Mouse (Mus musculus) left cerebral cortex, postnatal 10 days (tissue): ENCODE data around the gene Ispd. TPM values are rescaled to one million over a fixed set of nuclear protein-coding genes. Genes with fewer than 3 reads are reported as not detected.

Experiments used
- DNase-seq, 2 experiments: peaks; one replicate each; pipeline ENCODE4 v3.0.0; 2021 to 2022; ENCODE audit warnings: low spot score in 2 of 2, mixed read lengths in 1 of 2; ENCODE audit errors: extremely low spot score in 1 of 2
- intact Hi-C: fragments of 180-260 bp; cut with DNase I; formaldehyde crosslinking; loops from one replicate; pipeline ENCODE4 v1.15.1; 2025
- total RNA-seq, 2 experiments: library from RNA; stranded (reverse); gene quantifications; 2 replicates each; pipeline ENCODE4 v1.2.3; 2021

Ispd gene
- total RNA-seq, 2 experiments from 2014 or later, result 10.7 to 14.4 TPM

- DNase-seq, result peak in 1 of 2 experiments; percentile 13
- intact Hi-C loops, result loop anchor here (2.0 to 5.0 kb wide), 2 partner anchors 456 to 774 kb away; no protein-coding TSS in a partner anchor
Measured at GRCm38 (mm10) chr12:36670915-36671579, 289.8 kb downstream of the Ispd start.

- intact Hi-C loops, result loop anchor here (5.0 kb wide), 1 partner anchor 777 kb away; no protein-coding TSS in a partner anchor
- no peak for DNase-seq
Measured at GRCm38 (mm10) chr12:36674481-36674880, 293.2 kb downstream of the Ispd start.

- intact Hi-C loops, result no loop called here
- DNase-seq, result no peak
Measured at GRCm38 (mm10) chr12:36678220-36678619, 297.0 kb downstream of the Ispd start.

GRCm38 (mm10) chr12:36680883-36681505 lies 299.7 kb downstream of the Ispd start:
- intact Hi-C loops, result no loop called here
- no peak for DNase-seq

GRCm38 (mm10) chr12:36681779-36682178 lies 300.5 kb downstream of the Ispd start:
- no peak for DNase-seq

GRCm38 (mm10) chr12:36694072-36694471 lies 312.8 kb downstream of the Ispd start:
- intact Hi-C loops, result no loop called here
- DNase-seq, result no peak

More at GRCm38 (mm10) chr12:36681779-36682178, 300.5 kb downstream of the Ispd start:
- intact Hi-C loops, result no loop called here

- intact Hi-C loops, result no loop called here
- peak in 1 of 2 experiments; percentile 26 for DNase-seq
Measured at GRCm38 (mm10) chr12:36704380-36704779, 323.1 kb downstream of the Ispd start.

- DNase-seq, result no peak
- intact Hi-C loops, result no loop called here
Measured at GRCm38 (mm10) chr12:36708810-36709209, 327.6 kb downstream of the Ispd start.

- intact Hi-C loops, result loop anchor here (5.0 to 10.0 kb wide), 2 partner anchors 738 to 1401 kb away; no protein-coding TSS in a partner anchor
- DNase-seq, result peak; percentile 14 to 46
Measured at GRCm38 (mm10) chr12:36713866-36714662, 332.8 kb downstream of the Ispd start.

- intact Hi-C loops, result loop anchor here (10.0 kb wide), 1 partner anchor 1397 kb away; no protein-coding TSS in a partner anchor
- DNase-seq, result no peak
Measured at GRCm38 (mm10) chr12:36717526-36717925, 336.3 kb downstream of the Ispd start.

- intact Hi-C loops, result loop anchor here (10.0 kb wide), 1 partner anchor 1396 kb away; no protein-coding TSS in a partner anchor
- DNase-seq, result no peak
Measured at GRCm38 (mm10) chr12:36718417-36718816, 337.2 kb downstream of the Ispd start.

- intact Hi-C loops, result loop anchor here (10.0 kb wide), 1 partner anchor 1396 kb away; no protein-coding TSS in a partner anchor
- no peak for DNase-seq
Measured at GRCm38 (mm10) chr12:36719074-36719473, 337.8 kb downstream of the Ispd start.

- no peak for DNase-seq
- intact Hi-C loops, result no loop called here
Measured at GRCm38 (mm10) chr12:36720779-36721178, 339.5 kb downstream of the Ispd start.

- intact Hi-C loops, result no loop called here
Measured at GRCm38 (mm10) chr12:36721223-36721622, 340.0 kb downstream of the Ispd start.

GRCm38 (mm10) chr12:36722754-36723153 lies 341.5 kb downstream of the Ispd start:
- intact Hi-C loops, result no loop called here
- no peak for DNase-seq

More at GRCm38 (mm10) chr12:36721223-36721622, 340.0 kb downstream of the Ispd start:
- DNase-seq, result no peak

GRCm38 (mm10) chr12:36723302-36723701 lies 342.1 kb downstream of the Ispd start:
- intact Hi-C loops, result no loop called here
- DNase-seq, result no peak

GRCm38 (mm10) chr12:36724297-36724696 lies 343.0 kb downstream of the Ispd start:
- no peak for DNase-seq
- intact Hi-C loops, result no loop called here

GRCm38 (mm10) chr12:36725250-36725649 lies 344.0 kb downstream of the Ispd start:
- DNase-seq, result no peak
- intact Hi-C loops, result no loop called here

GRCm38 (mm10) chr12:36726026-36726425 lies 344.8 kb downstream of the Ispd start:
- intact Hi-C loops, result no loop called here

More at GRCm38 (mm10) chr12:36726026-36726425, 344.8 kb downstream of the Ispd start:
- no peak for DNase-seq
